Mouse (Mus musculus): ENCODE data around the gene Ifi205. TPM values are rescaled to one million over a fixed set of nuclear protein-coding genes. Genes with fewer than 3 reads are reported as not detected.
"Not testable (repeated sequence)": the region's sequence is repeated elsewhere in the genome, so short reads cannot be mapped to it uniquely, and the experiment has no call there.

Ifi205 gene
- polyA plus RNA-seq, 1 experiment = 2.7 TPM

GRCm38 (mm10) chr1:174038480-174038879 is 6.9 kb upstream of the Ifi205 start:
- no peak overlapping the region for H3K4me3 ChIP-seq (ENCODE audit: control insufficient read depth, insufficient read depth, low read length)
- no peaks in the 10 kb centered on the region for H3K36me3 ChIP-seq (ENCODE audit: control insufficient read depth, insufficient read depth, low read length)
- DNase-seq = no peak
- no peak overlapping the region for H3K27ac ChIP-seq (ENCODE audit: control insufficient read depth, insufficient read depth, low read length)
- H3K27me3 ChIP-seq (ENCODE audit: control insufficient read depth, insufficient read depth, low read length) = no peaks in the 10 kb centered on the region
- peaks cover 2% of the 10 kb centered on the region; the same call in 1 of the 2 replicates for H3K4me1 ChIP-seq (replicated peaks; ENCODE audit: control insufficient read depth, insufficient read depth, low read length)
- TF ChIP-seq CTCF (IDR thresholded peaks at IDR 0.05; ENCODE audit: borderline replicate concordance, control insufficient read depth, extremely low read depth, insufficient read depth, low read length, poor library complexity) (no peak), POLR2A (IDR thresholded peaks at IDR 0.05; ENCODE audit: control insufficient read depth, extremely low read depth, insufficient read depth, low read length, poor library complexity) (no peak)
- 94% methylated on average over 3 of the region's 3 CpGs for WGBS

GRCm38 (mm10) chr1:174035841-174036240 is 4.2 kb upstream of the Ifi205 start:
- Histone ChIP-seq H3K4me1 (replicated peaks; ENCODE audit: control insufficient read depth, insufficient read depth, low read length) (peaks cover 2% of the 10 kb centered on the region; the same call in 1 of the 2 replicates), H3K36me3 (ENCODE audit: control insufficient read depth, insufficient read depth, low read length) (no peaks in the 10 kb centered on the region), H3K27ac (ENCODE audit: control insufficient read depth, insufficient read depth, low read length) (no peak overlapping the region), H3K4me3 (ENCODE audit: control insufficient read depth, insufficient read depth, low read length) (no peak overlapping the region), H3K27me3 (ENCODE audit: control insufficient read depth, insufficient read depth, low read length) (no peaks in the 10 kb centered on the region)
- no peak for TF ChIP-seq POLR2A (IDR thresholded peaks at IDR 0.05; ENCODE audit: control insufficient read depth, extremely low read depth, insufficient read depth, low read length, poor library complexity)
- no peak for TF ChIP-seq CTCF (IDR thresholded peaks at IDR 0.05; ENCODE audit: borderline replicate concordance, control insufficient read depth, extremely low read depth, insufficient read depth, low read length, poor library complexity)
- 90% methylated on average over 4 of the region's 4 CpGs for WGBS
- DNase-seq = no peak

GRCm38 (mm10) chr1:174007050-174007449 is 24.6 kb downstream of the Ifi205 start:
- H3K27me3 ChIP-seq (ENCODE audit: control insufficient read depth, insufficient read depth, low read length); DNase-seq; H3K4me3 ChIP-seq (ENCODE audit: control insufficient read depth, insufficient read depth, low read length); H3K4me1 ChIP-seq (replicated peaks; ENCODE audit: control insufficient read depth, insufficient read depth, low read length); H3K27ac ChIP-seq (ENCODE audit: control insufficient read depth, insufficient read depth, low read length); H3K36me3 ChIP-seq (ENCODE audit: control insufficient read depth, insufficient read depth, low read length): not testable (repeated sequence)

GRCm38 (mm10) chr1:174004352-174005109 is 27.1 kb downstream of the Ifi205 start:
- not testable (repeated sequence) for DNase-seq; H3K27me3 ChIP-seq (ENCODE audit: control insufficient read depth, insufficient read depth, low read length); H3K36me3 ChIP-seq (ENCODE audit: control insufficient read depth, insufficient read depth, low read length); H3K4me1 ChIP-seq (replicated peaks; ENCODE audit: control insufficient read depth, insufficient read depth, low read length); H3K4me3 ChIP-seq (ENCODE audit: control insufficient read depth, insufficient read depth, low read length); H3K27ac ChIP-seq (ENCODE audit: control insufficient read depth, insufficient read depth, low read length)
- WGBS = 11% methylated on average over 2 of the region's 3 CpGs

- Histone ChIP-seq H3K4me1 (replicated peaks; ENCODE audit: control insufficient read depth, insufficient read depth, low read length) (no peaks in the 10 kb centered on the region), H3K27ac (ENCODE audit: control insufficient read depth, insufficient read depth, low read length) (no peak overlapping the region), H3K27me3 (ENCODE audit: control insufficient read depth, insufficient read depth, low read length) (no peaks in the 10 kb centered on the region), H3K4me3 (ENCODE audit: control insufficient read depth, insufficient read depth, low read length) (no peak overlapping the region), H3K36me3 (ENCODE audit: control insufficient read depth, insufficient read depth, low read length) (no peaks in the 10 kb centered on the region)
- DNase-seq = no peak
- TF ChIP-seq CTCF (IDR thresholded peaks at IDR 0.05; ENCODE audit: borderline replicate concordance, control insufficient read depth, extremely low read depth, insufficient read depth, low read length, poor library complexity) = no peak
- TF ChIP-seq POLR2A (IDR thresholded peaks at IDR 0.05; ENCODE audit: control insufficient read depth, extremely low read depth, insufficient read depth, low read length, poor library complexity) = no peak
- 95% methylated on average over 4 of the region's 4 CpGs for WGBS
These were observed 36.6 kb downstream of the Ifi205 start for GRCm38 (mm10) chr1:173995003-173995402.

GRCm38 (mm10) chr1:173982694-173983305 is 48.8 kb downstream of the Ifi205 start, which contains the start of gene Ifi202b:
Ifi202b (minus strand) TSS chr1:173982744.
- not testable (repeated sequence) for H3K27ac ChIP-seq (ENCODE audit: control insufficient read depth, insufficient read depth, low read length); H3K27me3 ChIP-seq (ENCODE audit: control insufficient read depth, insufficient read depth, low read length); DNase-seq; H3K36me3 ChIP-seq (ENCODE audit: control insufficient read depth, insufficient read depth, low read length); H3K4me1 ChIP-seq (replicated peaks; ENCODE audit: control insufficient read depth, insufficient read depth, low read length); H3K4me3 ChIP-seq (ENCODE audit: control insufficient read depth, insufficient read depth, low read length)
- 95% methylated on average over 6 of the region's 6 CpGs for WGBS

GRCm38 (mm10) chr1:173981038-173981437 is 50.6 kb downstream of the Ifi205 start:
- H3K27ac ChIP-seq (ENCODE audit: control insufficient read depth, insufficient read depth, low read length); H3K4me1 ChIP-seq (replicated peaks; ENCODE audit: control insufficient read depth, insufficient read depth, low read length); H3K4me3 ChIP-seq (ENCODE audit: control insufficient read depth, insufficient read depth, low read length); H3K27me3 ChIP-seq (ENCODE audit: control insufficient read depth, insufficient read depth, low read length); H3K36me3 ChIP-seq (ENCODE audit: control insufficient read depth, insufficient read depth, low read length); DNase-seq: not testable (repeated sequence)
- 93% methylated on average over 3 of the region's 3 CpGs for WGBS
